In genomic region chr8:110530008-110530762, GRCm38 (mm10) we compare ENCODE assay signal across 29 mouse cellular contexts.
A peak's percentile ranks its signal among the peaks of the same experiment; 100 is the strongest.
DNase-seq lines count a peak whose midpoint lies in the region; ATAC-seq and TF ChIP-seq lines count a peak whose summit lies in the region.
"Had no signal": no experiment of that assay in that cellular context is flagged by ENCODE, and none has a peak within 500 bp of the region (broad histone marks: within the 10 kb centered on the region; RNA-seq: fewer than 3 reads in every experiment).

No protein-coding gene starts in this region.

- no peak overlapping the region for H3K4me2 ChIP-seq in stomach, embryonic 15.5 days
- no peak overlapping the region for H3K4me2 ChIP-seq in stomach, postnatal 0 days (replicated peaks; ENCODE audit: low read depth)
- no peak overlapping the region for H3K4me2 ChIP-seq in liver, embryonic 15.5 days
- H3K4me2 ChIP-seq: heart, embryonic 13.5 days; hindbrain, embryonic 14.5 days; lung, embryonic 15.5 days; neural tube, embryonic 15.5 days had no signal

- ATAC-seq in stomach, embryonic 15.5 days (ENCODE audit: insufficient read depth, low FRiP score, low read depth): 0 out of 2 replicates have a peak, but pooled peaks have one; percentile 38
- no peak for ATAC-seq in stomach, postnatal 0 days (ENCODE audit: low FRiP score, low TSS enrichment)
- peak; percentile 58 for ATAC-seq in liver, embryonic 15.5 days (ENCODE audit: insufficient read depth)
- ATAC-seq in CD4-positive, CD25-positive, alpha-beta regulatory T cell, adult 4 months: no peak
- ATAC-seq: forebrain, embryonic 16.5 days had no signal

- no peak for TF ChIP-seq EP300 in stomach, postnatal 0 days (optimal IDR thresholded peaks at IDR 0.05)

- H3K9me3 ChIP-seq in stomach, embryonic 15.5 days: no peaks in the 10 kb centered on the region
- H3K9me3 ChIP-seq in stomach, postnatal 0 days (ENCODE audit: control insufficient read depth, low read length): no peaks in the 10 kb centered on the region
- no peaks in the 10 kb centered on the region for H3K9me3 ChIP-seq in liver, embryonic 15.5 days (replicated peaks)
- H3K9me3 ChIP-seq: heart, embryonic 13.5 days; lung, embryonic 15.5 days; neural tube, embryonic 15.5 days had no signal

- peak; percentile 26 for DNase-seq in kidney, postnatal 10 days
- DNase-seq in kidney, adult 8-10 months: no peak
- DNase-seq in stomach, postnatal 0 days (ENCODE audit: low spot score): no peak
- DNase-seq in urinary bladder, adult 2 months (ENCODE audit: low spot score): no peak
- DNase-seq in thymus, postnatal 4 days: no peak
- DNase-seq: adrenal gland, postnatal 14 days; cerebellum, adult 11 months; cerebellum, postnatal 14 days; gastrocnemius, adult 2 months; gastrocnemius, postnatal 36 days; heart, adult 2 months; heart, postnatal 10 days; kidney, adult 2 months; left cerebral cortex, postnatal 4 days; midbrain, embryonic 14.5 days; retina, postnatal 1 day; right cerebral cortex, postnatal 14 days; thymus, adult 2 months; thymus, postnatal 36 days had no signal

- no peaks in the 10 kb centered on the region for H3K27me3 ChIP-seq in stomach, embryonic 15.5 days (replicated peaks)
- no peaks in the 10 kb centered on the region for H3K27me3 ChIP-seq in stomach, postnatal 0 days (ENCODE audit: control insufficient read depth, insufficient read depth, low read length)
- no peaks in the 10 kb centered on the region for H3K27me3 ChIP-seq in liver, embryonic 15.5 days
- H3K27me3 ChIP-seq: lung, embryonic 15.5 days; neural tube, embryonic 15.5 days had no signal

- H3K4me3 ChIP-seq in stomach, embryonic 15.5 days (replicated peaks): no peak overlapping the region
- no peak overlapping the region for H3K4me3 ChIP-seq in stomach, postnatal 0 days (ENCODE audit: low read depth, low read length)
- no peak overlapping the region for H3K4me3 ChIP-seq in liver, embryonic 15.5 days (replicated peaks)
- H3K4me3 ChIP-seq: erythroblast, embryonic 14.5 days; gastrocnemius, adult 2 months; heart, adult 2 months; heart, embryonic 13.5 days; lung, embryonic 15.5 days; neural tube, embryonic 15.5 days had no signal

- no peaks in the 10 kb centered on the region for H3K36me3 ChIP-seq in stomach, embryonic 15.5 days
- H3K36me3 ChIP-seq in stomach, postnatal 0 days (ENCODE audit: control insufficient read depth, insufficient read depth, low read length): no peaks in the 10 kb centered on the region
- H3K36me3 ChIP-seq in liver, embryonic 15.5 days (replicated peaks): no peaks in the 10 kb centered on the region
- H3K36me3 ChIP-seq: heart, embryonic 13.5 days; lung, embryonic 15.5 days; neural tube, embryonic 15.5 days had no signal

- 35% methylated on average over 8 of the region's 8 CpGs for WGBS in stomach, embryonic 15.5 days
- WGBS in stomach, postnatal 0 days: 29% methylated on average over 8 of the region's 8 CpGs
- WGBS in liver, embryonic 15.5 days (ENCODE audit: insufficient replicate concordance): 54% methylated on average over 8 of the region's 8 CpGs

- H3K4me1 ChIP-seq in stomach, embryonic 15.5 days: no peaks in the 10 kb centered on the region
- no peaks in the 10 kb centered on the region for H3K4me1 ChIP-seq in stomach, postnatal 0 days (replicated peaks; ENCODE audit: control insufficient read depth, insufficient read depth)
- H3K4me1 ChIP-seq in liver, embryonic 15.5 days (replicated peaks): peaks cover 5% of the 10 kb centered on the region; the same call in 1 of the 2 replicates
- H3K4me1 ChIP-seq: neural tube, embryonic 15.5 days had no signal

- no peak overlapping the region for H3K9ac ChIP-seq in stomach, embryonic 15.5 days
- no peak overlapping the region for H3K9ac ChIP-seq in stomach, postnatal 0 days (ENCODE audit: low read length)
- no peak overlapping the region for H3K9ac ChIP-seq in liver, embryonic 15.5 days
- H3K9ac ChIP-seq: heart, embryonic 13.5 days; hindbrain, embryonic 14.5 days; lung, embryonic 15.5 days; neural tube, embryonic 15.5 days had no signal

- no peak overlapping the region for H3K27ac ChIP-seq in stomach, embryonic 15.5 days
- no peak overlapping the region for H3K27ac ChIP-seq in stomach, postnatal 0 days (replicated peaks)
- H3K27ac ChIP-seq in liver, embryonic 15.5 days (replicated peaks): peak overlapping the region; percentile 45
- H3K27ac ChIP-seq: gastrocnemius, adult 2 months; heart, adult 2 months; heart, embryonic 13.5 days; hindbrain, embryonic 14.5 days; lung, embryonic 15.5 days; macrophage; neural tube, embryonic 15.5 days had no signal

- TF ChIP-seq CTCF in stomach, postnatal 0 days (IDR thresholded peaks at IDR 0.05; ENCODE audit: low read depth): no peak

Comparison
In these comparisons a context has a peak if more than half of its experiments do, and no peak if none do; other contexts are left out.
1. ATAC-seq: peak in stomach, embryonic 15.5 days (single experiment) and liver, embryonic 15.5 days (single experiment); none in stomach, postnatal 0 days (single experiment) and CD4-positive, CD25-positive, alpha-beta regulatory T cell, adult 4 months (single experiment).